ENCODE assay signal across 8 mouse cellular contexts in genomic region chr8:44826936-44827335, GRCm38 (mm10).
A peak's percentile ranks its signal among the peaks of the same experiment; 100 is the strongest.
DNase-seq lines count a peak whose midpoint lies in the region; ATAC-seq and TF ChIP-seq lines count a peak whose summit lies in the region.

No protein-coding gene starts in this region.

- H3K36me3 ChIP-seq in hindbrain, embryonic 16.5 days (ENCODE audit: control insufficient read depth, insufficient read depth, low read length) = no peaks in the 10 kb centered on the region
- no peaks in the 10 kb centered on the region for H3K36me3 ChIP-seq in midbrain, embryonic 13.5 days
- H3K36me3 ChIP-seq in stomach, postnatal 0 days (ENCODE audit: control insufficient read depth, insufficient read depth, low read length) = no peaks in the 10 kb centered on the region

- no peak overlapping the region for H3K9ac ChIP-seq in hindbrain, embryonic 16.5 days (ENCODE audit: low read depth, low read length)
- no peak overlapping the region for H3K9ac ChIP-seq in midbrain, embryonic 13.5 days (replicated peaks)
- no peak overlapping the region for H3K9ac ChIP-seq in stomach, postnatal 0 days (ENCODE audit: low read length)

- 0 out of 2 replicates have a peak, but pooled peaks cover 8% of the 10 kb centered on the region for H3K9me3 ChIP-seq in hindbrain, embryonic 16.5 days (ENCODE audit: control insufficient read depth, low read length)
- peaks cover 6% of the 10 kb centered on the region; the same call in 1 of the 2 replicates for H3K9me3 ChIP-seq in midbrain, embryonic 13.5 days
- no peaks in the 10 kb centered on the region for H3K9me3 ChIP-seq in stomach, postnatal 0 days (ENCODE audit: control insufficient read depth, low read length)

- no peaks in the 10 kb centered on the region for H3K27me3 ChIP-seq in hindbrain, embryonic 16.5 days (replicated peaks; ENCODE audit: control insufficient read depth, insufficient read depth, low read length)
- H3K27me3 ChIP-seq in midbrain, embryonic 13.5 days = 0 out of 2 replicates have a peak, but pooled peaks cover 2% of the 10 kb centered on the region
- no peaks in the 10 kb centered on the region for H3K27me3 ChIP-seq in stomach, postnatal 0 days (ENCODE audit: control insufficient read depth, insufficient read depth, low read length)

- WGBS in hindbrain, embryonic 16.5 days = 15% methylated on average over 13 of the region's 13 CpGs
- WGBS in midbrain, embryonic 13.5 days = 12% methylated on average over 13 of the region's 13 CpGs
- WGBS in stomach, postnatal 0 days = 24% methylated on average over 13 of the region's 13 CpGs

- no peak for TF ChIP-seq EP300 in stomach, postnatal 0 days (optimal IDR thresholded peaks at IDR 0.05)

- H3K4me3 ChIP-seq in hindbrain, embryonic 16.5 days (ENCODE audit: low read length) = peak overlapping the region; percentile 15; the same call in 1 of the 2 replicates
- no peak overlapping the region for H3K4me3 ChIP-seq in midbrain, embryonic 13.5 days (replicated peaks)
- no peak overlapping the region for H3K4me3 ChIP-seq in stomach, postnatal 0 days (ENCODE audit: low read depth, low read length)

- H3K4me1 ChIP-seq in hindbrain, embryonic 16.5 days (ENCODE audit: control insufficient read depth, insufficient read depth, low read depth, low read length) = peaks cover 6% of the 10 kb centered on the region
- peaks cover 9% of the 10 kb centered on the region for H3K4me1 ChIP-seq in midbrain, embryonic 13.5 days (replicated peaks)
- no peaks in the 10 kb centered on the region for H3K4me1 ChIP-seq in stomach, postnatal 0 days (replicated peaks; ENCODE audit: control insufficient read depth, insufficient read depth)

- H3K4me2 ChIP-seq in hindbrain, embryonic 16.5 days (ENCODE audit: low read length) = peak overlapping the region; percentile 49
- peak overlapping the region; percentile 27 for H3K4me2 ChIP-seq in midbrain, embryonic 13.5 days (replicated peaks)
- H3K4me2 ChIP-seq in stomach, postnatal 0 days (replicated peaks; ENCODE audit: low read depth) = peak overlapping the region; percentile 35; the same call in 1 of the 2 replicates

- TF ChIP-seq CTCF in stomach, postnatal 0 days (IDR thresholded peaks at IDR 0.05; ENCODE audit: low read depth) = no peak

- peak; percentile 48; the same call in 1 of the 2 replicates for ATAC-seq in hindbrain, embryonic 16.5 days
- peak; percentile 88 for ATAC-seq in midbrain, embryonic 13.5 days
- no peak for ATAC-seq in stomach, postnatal 0 days (ENCODE audit: low FRiP score, low TSS enrichment)
- ATAC-seq in erythroblast, adult 5-6 weeks (replicated peaks; ENCODE audit: low FRiP score, poor library complexity, severe bottlenecking) = no peak

- no peak overlapping the region for H3K27ac ChIP-seq in hindbrain, embryonic 16.5 days (ENCODE audit: low read depth, low read length)
- H3K27ac ChIP-seq in midbrain, embryonic 13.5 days = no peak overlapping the region
- H3K27ac ChIP-seq in stomach, postnatal 0 days (replicated peaks) = peak overlapping the region; percentile 13; the same call in 1 of the 2 replicates

- DNase-seq in adrenal gland, adult 8-10 months = peak; percentile 42
- DNase-seq in cerebellum, postnatal 14 days = peak; percentile 57 to 61
- peak; percentile 15 to 21 for DNase-seq in frontal cortex, postnatal 36 days (ENCODE audit: low spot score in 2 of 2)
- DNase-seq in layer of hippocampus, postnatal 25 days (ENCODE audit: extremely low spot score in 1 of 2, low spot score in 1 of 2) = peak; percentile 7 to 38
- peak; percentile 26 for DNase-seq in stomach, postnatal 0 days (ENCODE audit: low spot score)

Comparison
In these comparisons a context has a peak if more than half of its experiments do, and no peak if none do; other contexts are left out.
1. ATAC-seq: peak in hindbrain, embryonic 16.5 days (single experiment) and midbrain, embryonic 13.5 days (single experiment); none in stomach, postnatal 0 days (single experiment) and erythroblast, adult 5-6 weeks (single experiment).
2. Peak in every context shown above with its lines, with median percentiles within 50 percentile points of each other: DNase-seq and H3K4me2 ChIP-seq.